Mouse (Mus musculus): ENCODE data around the gene Gramd4. TPM values are rescaled to one million over a fixed set of nuclear protein-coding genes. Genes with fewer than 3 reads are reported as not detected.

The Gramd4 gene
- polyA plus RNA-seq (2014; fragmentation: Nextera tagmentation; extraction: Ambion mirVana): 10.5 and 11.7 TPM in 2 replicates

DNA sequence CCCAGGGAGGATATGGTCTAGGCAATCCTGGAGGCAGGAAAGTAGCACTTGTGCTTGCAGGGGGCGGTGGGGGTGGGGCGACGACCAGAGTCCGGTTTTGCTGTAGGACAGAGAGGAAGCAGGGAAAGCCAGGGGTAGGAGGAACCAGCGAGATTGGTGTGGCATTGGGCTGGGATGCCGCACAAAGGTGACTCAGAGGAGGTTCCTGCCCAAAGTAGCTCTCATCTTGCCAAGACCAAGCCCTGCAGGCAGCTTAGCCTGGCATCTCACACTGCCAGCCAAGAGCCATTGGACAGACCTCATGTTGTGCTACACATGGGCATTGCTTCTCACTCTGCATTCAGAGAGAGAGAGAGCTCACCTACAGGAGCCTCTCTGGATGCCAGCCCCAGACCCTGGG, at the start of gene Gramd4:
Gene Gramd4, plus strand, starts transcription at position 283 of the 400 bp plus-strand sequence.
- Histone ChIP-seq H3K4me2 (ENCODE audit: low read depth) (peak within 1 kb of the TSS; percentile 88), H3K27ac (ENCODE audit: low read depth, low read length) (peak within 1 kb of the TSS; percentile 46; the same call in 1 of the 2 replicates), H3K4me3 (ENCODE audit: low read depth, low read length) (peak within 1 kb of the TSS; percentile 66), H3K27me3 (ENCODE audit: control insufficient read depth, insufficient read depth, low read length) (no peaks in the 10 kb centered on the region), H3K4me1 (ENCODE audit: control insufficient read depth, insufficient read depth, low read length) (0 out of 2 replicates have a peak, but pooled peaks cover 11% of the 10 kb centered on the region), H3K9me3 (ENCODE audit: control insufficient read depth, low read length) (no peaks in the 10 kb centered on the region), H3K9ac (ENCODE audit: low read length) (peak within 1 kb of the TSS; percentile 81), H3K36me3 (ENCODE audit: control insufficient read depth, insufficient read depth, low read length) (no peaks in the 10 kb centered on the region)
- DNase-seq (ENCODE audit: low spot score) (no peak), ATAC-seq (ENCODE audit: insufficient read depth, low FRiP score, low TSS enrichment) (no peak)
- WGBS: 22% methylated on average over 6 of the region's 6 CpGs

DNA sequence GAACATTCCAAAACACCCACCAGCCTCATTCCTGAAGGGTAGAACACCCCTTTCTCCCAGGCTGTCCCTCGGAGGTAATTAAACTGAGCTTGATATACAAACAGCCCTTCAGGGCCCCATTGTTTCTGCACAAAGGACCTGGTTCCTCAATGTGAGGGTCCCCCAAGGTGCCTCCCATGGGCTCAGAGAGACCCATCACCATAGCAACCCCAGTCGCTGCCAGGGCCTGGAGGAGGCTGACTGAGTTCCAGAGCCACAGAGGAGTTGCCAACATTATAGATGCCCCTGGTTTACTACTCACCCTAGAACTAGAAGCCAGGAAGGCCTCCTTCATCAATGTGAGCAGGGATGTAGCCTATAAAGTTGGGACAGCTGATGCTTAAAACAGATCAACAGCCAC, 44.4 kb upstream of the Gramd4 start:
- DNase-seq (ENCODE audit: low spot score) (peak; percentile 30), ATAC-seq (ENCODE audit: insufficient read depth, low FRiP score, low TSS enrichment) (peak; percentile 48; the same call in 1 of the 2 replicates)
- Histone ChIP-seq H3K27ac (ENCODE audit: low read depth, low read length) (no peak overlapping the region), H3K9me3 (ENCODE audit: control insufficient read depth, low read length) (no peaks in the 10 kb centered on the region), H3K4me2 (ENCODE audit: low read depth) (no peak overlapping the region), H3K4me1 (ENCODE audit: control insufficient read depth, insufficient read depth, low read length) (peaks cover 4% of the 10 kb centered on the region; the same call in 1 of the 2 replicates), H3K9ac (ENCODE audit: low read length) (no peak overlapping the region), H3K27me3 (ENCODE audit: control insufficient read depth, insufficient read depth, low read length) (no peaks in the 10 kb centered on the region), H3K36me3 (ENCODE audit: control insufficient read depth, insufficient read depth, low read length) (no peaks in the 10 kb centered on the region), H3K4me3 (ENCODE audit: low read depth, low read length) (no peak overlapping the region)
- 27% methylated on average over 2 of the region's 2 CpGs for WGBS

DNA sequence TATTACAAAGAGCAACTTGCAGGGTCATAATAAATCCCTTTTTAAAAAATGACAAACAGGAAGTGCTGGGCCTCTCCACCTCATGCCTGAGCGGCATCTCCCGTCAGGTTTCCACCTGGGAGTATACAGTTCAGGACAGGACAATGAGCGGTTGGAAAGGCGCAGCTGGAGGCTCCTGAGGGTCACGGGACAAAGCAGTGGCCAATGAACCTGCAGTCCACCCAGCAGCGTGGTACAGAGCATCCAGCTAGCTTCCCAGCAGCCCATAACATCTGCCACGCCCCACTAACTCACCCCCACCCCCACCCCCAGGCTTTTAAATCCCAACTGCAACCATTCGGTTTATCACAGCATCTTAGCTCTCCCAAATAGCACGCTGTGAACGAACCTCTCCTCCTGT, 43.8 kb upstream of the Gramd4 start:
- Histone ChIP-seq H3K9ac (ENCODE audit: low read length) (no peak overlapping the region), H3K27me3 (ENCODE audit: control insufficient read depth, insufficient read depth, low read length) (no peaks in the 10 kb centered on the region), H3K36me3 (ENCODE audit: control insufficient read depth, insufficient read depth, low read length) (no peaks in the 10 kb centered on the region), H3K4me2 (ENCODE audit: low read depth) (no peak overlapping the region), H3K4me3 (ENCODE audit: low read depth, low read length) (no peak overlapping the region), H3K9me3 (ENCODE audit: control insufficient read depth, low read length) (no peaks in the 10 kb centered on the region), H3K27ac (ENCODE audit: low read depth, low read length) (no peak overlapping the region), H3K4me1 (ENCODE audit: control insufficient read depth, insufficient read depth, low read length) (peaks cover 4% of the 10 kb centered on the region; the same call in 1 of the 2 replicates)
- ATAC-seq (ENCODE audit: insufficient read depth, low FRiP score, low TSS enrichment) (peak; percentile 67; the same call in 1 of the 2 replicates), DNase-seq (ENCODE audit: low spot score) (no peak)
- 29% methylated on average over 10 of the region's 10 CpGs for WGBS

DNA sequence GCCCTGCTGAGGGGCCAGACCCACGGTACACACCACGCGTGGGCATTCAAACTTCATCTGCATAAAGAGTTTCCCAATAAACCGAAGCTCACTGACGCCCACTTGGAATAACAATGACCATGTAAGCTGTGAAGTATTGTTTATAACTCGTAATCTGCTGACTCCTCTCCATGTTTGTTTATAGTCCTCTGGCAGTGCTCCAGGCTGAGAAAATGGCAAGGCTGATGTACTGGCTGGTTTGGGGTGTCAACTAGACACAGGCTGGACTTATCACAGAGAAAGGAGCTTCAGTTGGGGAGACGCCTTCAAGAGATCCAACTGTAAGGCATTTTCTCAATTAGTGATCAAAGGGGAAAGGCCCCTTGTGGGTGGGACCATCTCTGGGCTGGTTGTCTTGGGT, 42.5 kb upstream of the Gramd4 start:
- Histone ChIP-seq H3K4me1 (ENCODE audit: control insufficient read depth, insufficient read depth, low read length) (peaks cover 4% of the 10 kb centered on the region; the same call in 1 of the 2 replicates), H3K36me3 (ENCODE audit: control insufficient read depth, insufficient read depth, low read length) (no peaks in the 10 kb centered on the region), H3K27me3 (ENCODE audit: control insufficient read depth, insufficient read depth, low read length) (no peaks in the 10 kb centered on the region), H3K9me3 (ENCODE audit: control insufficient read depth, low read length) (peaks cover 3% of the 10 kb centered on the region; the same call in 1 of the 2 replicates), H3K9ac (ENCODE audit: low read length) (no peak overlapping the region), H3K4me2 (ENCODE audit: low read depth) (no peak overlapping the region), H3K4me3 (ENCODE audit: low read depth, low read length) (no peak overlapping the region), H3K27ac (ENCODE audit: low read depth, low read length) (no peak overlapping the region)
- DNase-seq (ENCODE audit: low spot score): no peak
- 88% methylated on average over 7 of the region's 7 CpGs for WGBS
- ATAC-seq (ENCODE audit: insufficient read depth, low FRiP score, low TSS enrichment): no peak

DNA sequence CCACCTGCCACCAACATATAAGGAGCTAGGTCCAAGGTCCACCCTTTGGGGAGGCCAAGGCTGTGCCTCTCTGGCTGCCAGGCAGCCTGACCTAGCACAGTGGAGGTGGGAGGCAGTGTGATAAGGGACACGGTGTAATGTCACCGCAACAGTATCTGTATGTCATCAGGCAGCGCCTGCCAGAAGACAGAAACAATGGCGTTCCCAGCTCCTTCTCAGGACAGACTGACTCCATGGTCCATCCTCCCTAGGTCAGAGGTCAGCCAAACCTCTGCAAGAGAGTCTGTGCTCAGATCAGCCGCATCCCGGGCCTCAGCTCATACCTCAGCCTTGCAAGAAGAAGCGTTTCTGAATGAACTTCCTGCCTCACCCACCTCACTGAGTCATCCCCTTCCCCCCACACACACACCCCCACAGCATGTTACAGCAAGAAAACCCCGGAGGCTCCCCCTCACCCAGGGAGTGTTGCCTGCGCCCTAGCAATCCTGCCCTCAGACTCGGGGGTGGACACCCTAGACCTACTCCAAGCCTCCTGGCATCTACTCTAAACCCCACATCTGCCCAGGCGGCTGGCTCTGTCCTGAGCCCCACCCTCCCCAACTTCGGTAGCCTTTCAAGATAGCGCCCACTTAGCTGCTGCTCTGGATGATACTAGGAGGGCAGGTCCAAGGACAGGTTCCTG, 41.5 kb upstream of the Gramd4 start:
- Histone ChIP-seq H3K4me3 (ENCODE audit: low read depth, low read length) (no peak overlapping the region), H3K4me2 (ENCODE audit: low read depth) (no peak overlapping the region), H3K36me3 (ENCODE audit: control insufficient read depth, insufficient read depth, low read length) (no peaks in the 10 kb centered on the region), H3K9me3 (ENCODE audit: control insufficient read depth, low read length) (peaks cover 3% of the 10 kb centered on the region; the same call in 1 of the 2 replicates), H3K9ac (ENCODE audit: low read length) (no peak overlapping the region), H3K27me3 (ENCODE audit: control insufficient read depth, insufficient read depth, low read length) (no peaks in the 10 kb centered on the region), H3K4me1 (ENCODE audit: control insufficient read depth, insufficient read depth, low read length) (peaks cover 4% of the 10 kb centered on the region; the same call in 1 of the 2 replicates), H3K27ac (ENCODE audit: low read depth, low read length) (no peak overlapping the region)
- no peak for DNase-seq (ENCODE audit: low spot score)
- no peak for ATAC-seq (ENCODE audit: insufficient read depth, low FRiP score, low TSS enrichment)
- WGBS: 80% methylated on average over 13 of the region's 13 CpGs

DNA sequence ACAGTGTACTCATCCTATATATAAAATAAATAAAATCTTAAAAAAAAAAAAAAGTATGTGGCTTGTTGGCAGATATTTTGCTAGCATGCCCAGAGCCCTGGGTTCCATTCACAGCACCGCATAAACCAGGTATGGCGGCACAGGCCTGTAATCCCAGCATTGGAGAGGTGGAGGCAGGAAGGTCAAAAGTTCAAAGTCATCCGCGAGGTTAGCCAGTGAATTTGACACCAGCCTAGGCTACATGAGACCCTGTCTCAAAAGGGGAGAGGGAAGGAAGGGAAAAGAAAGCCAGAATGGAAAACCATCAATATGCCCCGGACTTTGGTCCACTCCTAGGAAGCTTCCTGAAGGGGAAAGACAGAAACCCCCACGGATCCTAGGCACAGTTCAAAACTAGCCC, 40.2 kb upstream of the Gramd4 start:
- Histone ChIP-seq H3K27me3 (ENCODE audit: control insufficient read depth, insufficient read depth, low read length) (no peaks in the 10 kb centered on the region), H3K9ac (ENCODE audit: low read length) (no peak overlapping the region), H3K9me3 (ENCODE audit: control insufficient read depth, low read length) (peaks cover 3% of the 10 kb centered on the region; the same call in 1 of the 2 replicates), H3K27ac (ENCODE audit: low read depth, low read length) (no peak overlapping the region), H3K4me1 (ENCODE audit: control insufficient read depth, insufficient read depth, low read length) (peaks cover 4% of the 10 kb centered on the region; the same call in 1 of the 2 replicates), H3K4me2 (ENCODE audit: low read depth) (no peak overlapping the region), H3K36me3 (ENCODE audit: control insufficient read depth, insufficient read depth, low read length) (no peaks in the 10 kb centered on the region), H3K4me3 (ENCODE audit: low read depth, low read length) (no peak overlapping the region)
- no peak for DNase-seq (ENCODE audit: low spot score)
- WGBS: 94% methylated on average over 6 of the region's 6 CpGs
- no peak for ATAC-seq (ENCODE audit: insufficient read depth, low FRiP score, low TSS enrichment)

DNA sequence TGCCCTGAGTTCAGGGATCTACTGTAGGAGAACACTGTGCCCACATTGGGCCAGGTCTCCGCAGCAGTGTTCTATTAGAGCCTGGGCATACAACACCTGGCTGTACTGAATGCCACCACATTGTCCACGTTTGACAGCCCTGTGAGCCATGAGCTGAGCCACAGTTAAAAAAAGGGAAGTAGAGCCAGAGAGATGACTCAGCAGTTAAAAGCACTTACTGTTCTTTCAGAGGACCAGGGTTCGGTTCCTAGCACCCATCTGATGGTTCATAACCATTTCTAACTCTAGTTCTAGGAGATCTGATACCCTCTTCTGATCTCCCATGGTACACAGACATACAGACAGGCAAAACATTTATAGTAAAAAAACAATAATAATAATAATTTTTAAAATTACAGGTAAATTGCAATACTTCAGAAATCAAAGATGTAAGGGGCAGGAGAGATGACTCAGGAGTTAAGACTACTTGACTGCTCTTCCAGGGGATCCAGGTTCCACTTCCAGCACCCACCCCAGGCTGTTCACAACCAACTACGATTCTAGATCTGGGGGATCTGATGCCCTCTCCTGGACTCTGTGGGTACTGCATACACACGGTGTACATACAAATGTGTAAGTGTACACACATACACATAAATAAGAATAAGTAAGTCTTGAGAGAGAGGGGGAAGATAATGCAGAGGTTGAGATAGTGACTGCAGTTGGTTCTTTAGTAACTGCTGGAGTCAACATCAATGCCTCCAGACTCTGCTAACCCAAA, 38.6 kb upstream of the Gramd4 start:
- Histone ChIP-seq H3K9ac (ENCODE audit: low read length) (no peak overlapping the region), H3K9me3 (ENCODE audit: control insufficient read depth, low read length) (peaks cover 3% of the 10 kb centered on the region; the same call in 1 of the 2 replicates), H3K27ac (ENCODE audit: low read depth, low read length) (no peak overlapping the region), H3K27me3 (ENCODE audit: control insufficient read depth, insufficient read depth, low read length) (no peaks in the 10 kb centered on the region), H3K4me1 (ENCODE audit: control insufficient read depth, insufficient read depth, low read length) (no peaks in the 10 kb centered on the region), H3K4me3 (ENCODE audit: low read depth, low read length) (no peak overlapping the region), H3K36me3 (ENCODE audit: control insufficient read depth, insufficient read depth, low read length) (no peaks in the 10 kb centered on the region), H3K4me2 (ENCODE audit: low read depth) (no peak overlapping the region)
- WGBS: 93% methylated on average over 5 of the region's 5 CpGs
- DNase-seq (ENCODE audit: low spot score) (no peak), ATAC-seq (ENCODE audit: insufficient read depth, low FRiP score, low TSS enrichment) (no peak)

DNA sequence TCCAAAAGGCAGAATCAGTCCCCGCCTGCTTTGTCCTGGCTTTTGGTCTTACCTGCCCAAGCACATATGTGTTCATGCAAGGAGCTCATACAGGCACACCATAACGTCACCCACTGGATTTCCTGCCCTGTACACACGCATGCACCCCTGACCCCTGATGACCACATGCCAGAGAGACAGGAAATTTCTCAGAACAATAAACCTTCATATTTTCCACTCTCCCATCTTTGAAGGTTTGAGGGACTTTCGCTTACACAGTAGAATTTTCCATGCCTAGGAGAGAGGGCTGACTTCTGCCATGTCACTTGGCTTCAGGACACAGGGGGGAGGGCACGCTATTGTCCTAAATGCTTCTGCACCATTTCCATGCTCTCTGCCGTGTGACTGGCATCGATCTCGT, 37.5 kb upstream of the Gramd4 start:
- Histone ChIP-seq H3K36me3 (ENCODE audit: control insufficient read depth, insufficient read depth, low read length) (no peaks in the 10 kb centered on the region), H3K4me2 (ENCODE audit: low read depth) (no peak overlapping the region)

More for the DNA sequence above, 37.5 kb upstream of the Gramd4 start:
- Histone ChIP-seq H3K9ac (ENCODE audit: low read length) (no peak overlapping the region), H3K27ac (ENCODE audit: low read depth, low read length) (no peak overlapping the region), H3K4me3 (ENCODE audit: low read depth, low read length) (no peak overlapping the region), H3K4me1 (ENCODE audit: control insufficient read depth, insufficient read depth, low read length) (no peaks in the 10 kb centered on the region), H3K9me3 (ENCODE audit: control insufficient read depth, low read length) (peaks cover 3% of the 10 kb centered on the region; the same call in 1 of the 2 replicates), H3K27me3 (ENCODE audit: control insufficient read depth, insufficient read depth, low read length) (no peaks in the 10 kb centered on the region)
- no peak for ATAC-seq (ENCODE audit: insufficient read depth, low FRiP score, low TSS enrichment)
- 87% methylated on average over 8 of the region's 8 CpGs for WGBS
- DNase-seq (ENCODE audit: low spot score): no peak

Data from neural tube, embryonic 11.5 days (tissue).